Mouse (Mus musculus) liver, embryonic 14.5 days (tissue): ENCODE data around the gene Tmc4. TPM values are rescaled to one million over a fixed set of nuclear protein-coding genes. Genes with fewer than 3 reads are reported as not detected.

Experiments used
- ATAC-seq: fragments of 200-750 bp; cut with Nextera tagmentation; 2 replicates; pipeline ENCODE4 v1.8.0; 2017; ENCODE audit warnings: moderate number of reproducible peaks, mild to moderate bottlenecking, moderate library complexity; ENCODE audit not compliant: insufficient read depth
- DNase-seq, 3 experiments: peaks; one replicate each; pipeline ENCODE4 v3.0.0-alpha.2; 2012 to 2013; ENCODE audit warnings: low read depth in 3 of 3, low spot score in 3 of 3
- H3K27ac ChIP-seq: fragments of 300-500 bp; sonication (generic); 2 replicates; pipeline ENCODE4 v1.5.1; 2014; ENCODE audit warnings: moderate library complexity, mild to moderate bottlenecking, control low read depth, inconsistent platforms
- H3K27me3 ChIP-seq: fragments of 300-500 bp; sonication (generic); 2 replicates; pipeline ENCODE4 v1.6.1; 2014; ENCODE audit warnings: mild to moderate bottlenecking, low read length, moderate library complexity; ENCODE audit not compliant: control insufficient read depth, insufficient read depth
- H3K36me3 ChIP-seq: fragments of 300-500 bp; sonication (generic); replicated peaks from 2 replicates; pipeline ENCODE4 v1.6.1; 2014; ENCODE audit warnings: low read depth; ENCODE audit not compliant: control insufficient read depth, insufficient read depth
- H3K4me1 ChIP-seq, 2 experiments: fragments of 200-500 bp in 1 of 2; fragments of 300-500 bp in 1 of 2; sonication (generic) in 1 of 2; replicated peaks; 2 replicates each; pipeline ENCODE4 v1.6.1; 2012 to 2014; ENCODE audit warnings: antibody characterized with exemption in 1 of 2, inconsistent platforms in 1 of 2, low read length in 1 of 2; ENCODE audit not compliant: control insufficient read depth in 2 of 2, insufficient read depth in 2 of 2
- H3K4me2 ChIP-seq: fragments of 300-500 bp; sonication (generic); 2 replicates; pipeline ENCODE4 v1.6.1; 2014; ENCODE audit warnings: low read depth, mild to moderate bottlenecking, control low read depth, moderate library complexity
- H3K4me3 ChIP-seq, 2 experiments: fragments of 200-500 bp in 1 of 2; fragments of 300-500 bp in 1 of 2; sonication (generic) in 1 of 2; 2 replicates each; pipeline ENCODE4 v1.5.1; 2012 to 2014; ENCODE audit warnings: low read depth in 2 of 2, low read length in 2 of 2, mild to moderate bottlenecking in 2 of 2, control low read depth in 1 of 2, inconsistent platforms in 1 of 2, moderate library complexity in 1 of 2; ENCODE audit not compliant: insufficient read depth in 1 of 2
- H3K9ac ChIP-seq: fragments of 300-500 bp; sonication (generic); replicated peaks from 2 replicates; pipeline ENCODE4 v1.6.1; 2014; ENCODE audit warnings: mild to moderate bottlenecking, control low read depth, moderate library complexity
- H3K9me3 ChIP-seq: fragments of 300-500 bp; sonication (generic); 2 replicates; pipeline ENCODE4 v1.6.1; 2016; ENCODE audit warnings: low read length, mixed read lengths; ENCODE audit not compliant: control insufficient read depth
- CTCF ChIP-seq: IDR thresholded peaks from 2 replicates; pipeline ENCODE4 v1.5.1; 2016; ENCODE audit warnings: antibody characterized with exemption, low read depth, control low read depth
- EP300 ChIP-seq: IDR thresholded peaks from 2 replicates; pipeline ENCODE4 v1.6.1; 2016; ENCODE audit warnings: antibody characterized with exemption, low read depth
- WGBS: fragments of 180-500 bp; shearing (Covaris S2); extraction: QIAGEN DNeasy Blood & Tissue Kit; methylation state at CpG from one replicate; pipeline ENCODE4 v1.1.7; 2014; ENCODE audit not compliant: insufficient replicate concordance; 5-methylcytosine and 5-hydroxymethylcytosine counted together
- polyA plus RNA-seq, 2 experiments: library from polyadenylated mRNA; depleted of rRNA in 1 of 2; stranded (reverse) in 1 of 2; unstranded in 1 of 2; fragments of >200 nt; fragmentation: Nextera tagmentation in 1 of 2; extraction: Ambion mirVana in 1 of 2; gene quantifications; 2 replicates each; pipeline versions ENCODE4 v1.2.1 to v1.2.3; 2012 to 2014

Gene Tmc4
- polyA plus RNA-seq, 2 experiments: 5.5 to 6.7 TPM

- Histone ChIP-seq H3K4me1 (no peaks in the 10 kb centered on the region), H3K4me2 (no peak overlapping the region), H3K36me3 (no peaks in the 10 kb centered on the region), H3K9me3 (no peaks in the 10 kb centered on the region), H3K4me3 (no peak overlapping the region), H3K9ac (no peak overlapping the region), H3K27ac (no peak overlapping the region), H3K27me3 (no peaks in the 10 kb centered on the region)
- TF ChIP-seq EP300: no peak
- TF ChIP-seq CTCF: no peak
- ATAC-seq (no peak), DNase-seq (no peak)
- WGBS: 74% methylated on average over 10 of the region's 10 CpGs
These were observed 6.7 kb upstream of the Tmc4 start for GRCm38 (mm10) chr7:3683908-3684550.

- Histone ChIP-seq H3K27ac (no peak overlapping the region), H3K4me2 (no peak overlapping the region), H3K9me3 (no peaks in the 10 kb centered on the region), H3K4me3 (no peak overlapping the region), H3K9ac (no peak overlapping the region), H3K4me1 (no peaks in the 10 kb centered on the region), H3K27me3 (no peaks in the 10 kb centered on the region), H3K36me3 (no peaks in the 10 kb centered on the region)
- DNase-seq: no peak
- 81% methylated on average over 12 of the region's 12 CpGs for WGBS
- no peak for ATAC-seq
- TF ChIP-seq EP300 (no peak), CTCF (no peak)
These were observed 982 bp downstream of the Tmc4 start for GRCm38 (mm10) chr7:3676371-3676770.

GRCm38 (mm10) chr7:3675228-3675548, 2.2 kb downstream of the Tmc4 start:
- Histone ChIP-seq H3K27me3 (no peaks in the 10 kb centered on the region), H3K9ac (no peak overlapping the region), H3K4me2 (no peak overlapping the region), H3K9me3 (no peaks in the 10 kb centered on the region), H3K36me3 (no peaks in the 10 kb centered on the region), H3K4me1 (no peaks in the 10 kb centered on the region), H3K27ac (no peak overlapping the region), H3K4me3 (no peak overlapping the region)
- WGBS: 57% methylated on average over 3 of the region's 3 CpGs
- ATAC-seq (no peak), DNase-seq (no peak)
- no peak for TF ChIP-seq EP300
- TF ChIP-seq CTCF: no peak

GRCm38 (mm10) chr7:3674507-3675227, 2.7 kb downstream of the Tmc4 start:
- peak; percentile 98 for TF ChIP-seq CTCF
- no peak for TF ChIP-seq EP300
- Histone ChIP-seq H3K27me3 (no peaks in the 10 kb centered on the region), H3K27ac (no peak overlapping the region), H3K36me3 (no peaks in the 10 kb centered on the region), H3K4me1 (no peaks in the 10 kb centered on the region), H3K4me3 (no peak overlapping the region), H3K9ac (no peak overlapping the region), H3K4me2 (no peak overlapping the region), H3K9me3 (no peaks in the 10 kb centered on the region)
- WGBS: 46% methylated on average over 10 of the region's 10 CpGs
- peak; percentile 56 to 59 (median 57) for DNase-seq
- peak; percentile 80 for ATAC-seq

- Histone ChIP-seq H3K27me3 (no peaks in the 10 kb centered on the region), H3K4me3 (peak overlapping the region; percentile 67 to 79), H3K9ac (peak overlapping the region; percentile 64), H3K36me3 (peaks cover 10% of the 10 kb centered on the region), H3K4me2 (peak overlapping the region; percentile 96), H3K27ac (peak overlapping the region; percentile 78), H3K4me1 (peaks cover 20 to 22% of the 10 kb centered on the region in 2 experiments), H3K9me3 (no peaks in the 10 kb centered on the region)
- TF ChIP-seq CTCF (peak; percentile 43), EP300 (no peak)
- 22% methylated on average over 14 of the region's 14 CpGs for WGBS
- peak; percentile 24 to 68 (median 46) for DNase-seq
- peak; percentile 25 for ATAC-seq
These were observed 10.4 kb downstream of the Tmc4 start for GRCm38 (mm10) chr7:3666921-3667391.
